Mouse (Mus musculus): ENCODE data around the gene 1700012A03Rik.

The 1700012A03Rik gene

GRCm38 (mm10) chr6:32093312-32093711 lies 43.3 kb downstream of the 1700012A03Rik start:
- no peak for DNase-seq (ENCODE audit: low spot score in 2 of 2)

GRCm38 (mm10) chr6:32105547-32106275 lies 55.7 kb downstream of the 1700012A03Rik start:
- no peak for DNase-seq (ENCODE audit: low spot score in 2 of 2)

Data from spleen, postnatal 4 days (tissue).